Mouse (Mus musculus): ENCODE results near the gene Nlrc4. TPM values are rescaled to one million over a fixed set of nuclear protein-coding genes. Genes with fewer than 3 reads are reported as not detected.

Nlrc4 gene
- polyA plus RNA-seq, 1 experiment from 2014 or later: 0.10 TPM

DNA sequence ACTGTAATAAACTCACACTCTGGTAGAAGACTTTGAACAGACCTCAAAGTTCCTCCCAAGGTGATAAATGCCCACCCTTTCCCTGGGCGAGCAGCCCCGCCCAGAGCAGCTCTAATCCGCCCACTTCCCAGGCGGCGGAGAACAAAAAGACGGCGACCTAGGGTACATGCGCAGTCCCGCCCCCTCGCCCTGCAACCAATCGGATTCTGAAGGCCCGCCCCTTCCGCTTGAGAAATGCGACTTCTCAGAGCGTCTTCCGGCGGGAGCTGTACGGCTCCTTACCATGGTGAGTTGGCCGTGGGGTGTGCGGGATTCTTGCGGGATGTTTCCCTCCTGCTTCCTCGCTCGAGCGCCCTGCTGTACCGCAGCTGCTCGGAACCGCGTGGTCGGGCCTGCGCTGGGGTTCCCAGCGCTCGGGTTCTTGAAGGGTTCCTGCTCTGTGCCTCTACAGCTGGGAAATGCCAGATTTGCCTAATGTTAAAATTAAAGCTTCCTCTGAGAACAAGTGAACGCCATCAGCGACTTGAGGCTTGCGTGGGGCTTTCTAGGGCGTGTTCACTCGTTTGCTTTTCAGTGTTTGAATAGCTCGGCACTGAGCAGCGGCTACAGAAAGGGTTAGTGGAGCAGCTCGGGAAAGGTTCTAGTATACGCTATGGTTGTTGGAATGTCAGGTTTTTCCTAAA is 63.4 kb downstream of the Nlrc4 start, which contains the start of gene Slc30a6:
Gene Slc30a6, plus strand, starts transcription at position 226 of the 683 bp plus-strand sequence.
- ATAC-seq (replicated peaks; ENCODE audit: insufficient number of reproducible peaks, insufficient read depth, low FRiP score, low read depth): peak; percentile 99
- no peaks in the 10 kb centered on the region for H3K9me3 ChIP-seq (replicated peaks)
- peak within 1 kb of the TSS; percentile 71 for H3K4me2 ChIP-seq
- H3K4me1 ChIP-seq (replicated peaks): peaks cover 11% of the 10 kb centered on the region
- peak within 1 kb of the TSS; percentile 91 for H3K4me3 ChIP-seq
- WGBS: under 1% methylated on average over 41 of the region's 41 CpGs
- H3K27me3 ChIP-seq: no peaks in the 10 kb centered on the region
- H3K36me3 ChIP-seq: no peaks in the 10 kb centered on the region
- H3K9ac ChIP-seq: peak within 1 kb of the TSS; percentile 98
- H3K27ac ChIP-seq: peak within 1 kb of the TSS; percentile 88

DNA sequence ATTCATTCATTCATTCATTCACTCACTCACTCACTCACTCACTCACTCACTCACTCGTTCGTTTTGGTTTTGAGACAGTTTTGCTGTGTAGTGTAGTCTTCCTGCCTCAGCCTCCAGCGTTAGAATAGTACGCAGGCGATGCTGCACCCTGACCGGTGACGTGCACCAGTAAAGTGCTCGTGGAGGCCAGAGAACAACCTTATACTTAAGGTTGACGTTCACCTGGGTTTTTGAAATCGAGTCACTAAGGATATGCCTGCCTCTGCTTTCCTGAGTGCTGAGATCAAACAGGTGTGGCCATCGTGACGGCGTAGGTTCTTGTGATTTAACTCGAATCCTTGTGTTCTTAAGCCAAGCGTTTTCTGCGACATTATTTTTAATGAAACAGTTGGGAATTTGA is 64.1 kb downstream of the Nlrc4 start:
- peaks cover 11% of the 10 kb centered on the region for H3K4me1 ChIP-seq (replicated peaks)
- peak overlapping the region; percentile 91 for H3K4me3 ChIP-seq
- no peaks in the 10 kb centered on the region for H3K9me3 ChIP-seq (replicated peaks)
- WGBS: 22% methylated on average over 16 of the region's 16 CpGs
- no peaks in the 10 kb centered on the region for H3K27me3 ChIP-seq
- H3K36me3 ChIP-seq: 0 out of 2 replicates have a peak, but pooled peaks cover 4% of the 10 kb centered on the region
- peak overlapping the region; percentile 71 for H3K4me2 ChIP-seq
- H3K27ac ChIP-seq: peak overlapping the region; percentile 50
- peak overlapping the region; percentile 40 for H3K9ac ChIP-seq
- ATAC-seq (replicated peaks; ENCODE audit: insufficient number of reproducible peaks, insufficient read depth, low FRiP score, low read depth): 0 out of 2 replicates have a peak, but pooled peaks have one; percentile 11

DNA sequence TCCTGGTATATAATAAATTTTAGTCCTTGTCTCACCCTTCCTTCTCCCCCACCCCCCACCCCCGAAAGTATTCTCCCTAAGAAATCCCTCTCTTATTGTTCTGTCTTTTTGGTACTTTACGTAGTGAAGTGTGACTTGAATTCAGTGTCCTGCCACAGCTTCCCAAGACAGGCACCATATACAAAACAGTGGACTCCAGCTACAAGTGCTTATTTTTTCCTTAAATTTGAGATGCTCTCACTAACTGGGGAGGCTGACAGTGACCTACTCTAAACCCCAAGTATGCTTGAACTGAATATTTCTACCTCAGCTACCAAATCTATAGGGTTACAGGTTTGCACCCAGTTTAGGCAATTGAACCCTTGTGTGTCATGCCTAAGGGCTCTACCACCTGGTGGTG is 64.6 kb downstream of the Nlrc4 start:
- Histone ChIP-seq H3K36me3 (0 out of 2 replicates have a peak, but pooled peaks cover 4% of the 10 kb centered on the region), H3K27ac (no peak overlapping the region), H3K4me2 (peak overlapping the region; percentile 71; the same call in 1 of the 2 replicates), H3K9ac (no peak overlapping the region), H3K4me3 (no peak overlapping the region), H3K27me3 (no peaks in the 10 kb centered on the region), H3K9me3 (replicated peaks) (no peaks in the 10 kb centered on the region), H3K4me1 (replicated peaks) (peaks cover 11% of the 10 kb centered on the region)
- ATAC-seq (replicated peaks; ENCODE audit: insufficient number of reproducible peaks, insufficient read depth, low FRiP score, low read depth): no peak
- 76% methylated on average over 2 of the region's 2 CpGs for WGBS

DNA sequence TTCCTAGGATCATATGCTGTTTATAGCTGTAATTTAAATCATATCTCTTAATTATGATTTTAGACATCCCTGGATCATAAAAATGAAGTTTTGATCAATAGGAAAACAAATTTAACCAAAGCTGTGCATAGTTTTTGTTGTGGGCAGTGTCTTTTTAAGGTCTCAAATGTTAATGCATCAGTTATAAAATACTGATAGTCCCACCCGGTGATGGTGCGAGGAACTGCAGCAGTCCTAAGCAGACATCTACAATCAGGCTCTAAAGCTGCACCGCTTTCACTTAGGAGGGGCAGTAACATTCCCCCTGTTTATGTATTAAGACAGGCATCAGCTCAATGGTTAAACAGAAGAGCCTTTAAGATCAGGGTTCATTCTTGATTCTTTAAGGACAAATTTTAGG is 69.1 kb downstream of the Nlrc4 start:
- H3K27ac ChIP-seq: no peak overlapping the region
- H3K4me3 ChIP-seq: no peak overlapping the region
- no peaks in the 10 kb centered on the region for H3K9me3 ChIP-seq (replicated peaks)
- H3K4me2 ChIP-seq: no peak overlapping the region
- H3K36me3 ChIP-seq: peaks cover 25% of the 10 kb centered on the region
- WGBS: 75% methylated on average over 3 of the region's 3 CpGs
- H3K4me1 ChIP-seq (replicated peaks): no peaks in the 10 kb centered on the region; the same call in 1 of the 2 replicates
- no peak for ATAC-seq (replicated peaks; ENCODE audit: insufficient number of reproducible peaks, insufficient read depth, low FRiP score, low read depth)
- H3K27me3 ChIP-seq: no peaks in the 10 kb centered on the region
- H3K9ac ChIP-seq: no peak overlapping the region

DNA sequence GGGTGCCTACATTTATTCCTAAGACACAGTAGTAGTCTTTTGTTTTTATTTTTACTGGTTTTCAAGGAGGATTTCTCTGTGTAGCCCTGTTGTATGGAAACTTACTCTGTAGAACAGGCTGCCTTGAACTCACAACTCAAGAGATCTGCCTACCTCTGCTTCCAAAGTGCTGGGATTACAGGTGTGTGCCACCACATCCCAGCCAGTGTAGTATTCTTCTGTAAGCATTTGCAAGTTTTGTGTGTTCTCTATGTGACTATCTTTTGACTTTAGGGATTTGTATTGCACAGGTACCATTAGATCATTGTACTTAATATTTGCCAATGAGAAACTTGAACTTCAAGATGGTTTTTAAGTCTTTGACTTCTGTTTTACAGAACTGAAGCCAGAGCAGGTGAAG is 72.3 kb downstream of the Nlrc4 start:
- no peak overlapping the region for H3K27ac ChIP-seq
- H3K4me3 ChIP-seq: no peak overlapping the region
- peaks cover 46% of the 10 kb centered on the region for H3K36me3 ChIP-seq
- ATAC-seq (replicated peaks; ENCODE audit: insufficient number of reproducible peaks, insufficient read depth, low FRiP score, low read depth): no peak
- no peaks in the 10 kb centered on the region for H3K4me1 ChIP-seq (replicated peaks)
- H3K9ac ChIP-seq: no peak overlapping the region
- H3K4me2 ChIP-seq: no peak overlapping the region
- no peaks in the 10 kb centered on the region for H3K9me3 ChIP-seq (replicated peaks)
- no peaks in the 10 kb centered on the region for H3K27me3 ChIP-seq

DNA sequence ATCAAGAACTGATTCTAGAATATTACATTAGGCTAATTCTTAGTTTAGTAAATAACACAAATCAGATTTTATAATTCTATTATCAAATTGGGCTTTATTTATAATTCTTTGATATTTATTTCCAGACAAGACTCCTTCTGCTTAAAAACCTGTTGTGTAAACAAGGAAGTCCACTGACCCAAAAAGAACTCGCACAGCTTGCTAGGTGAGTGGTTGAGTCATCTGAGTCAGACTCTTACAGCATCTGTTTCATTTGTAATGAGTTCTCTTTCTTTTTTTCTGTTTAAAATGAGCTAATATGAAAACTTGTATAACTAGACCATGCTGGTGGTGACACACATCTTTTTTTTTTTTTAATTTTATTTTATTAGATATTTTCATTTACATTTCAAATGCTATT is 82.0 kb downstream of the Nlrc4 start:
- H3K27ac ChIP-seq: no peak overlapping the region
- no peaks in the 10 kb centered on the region for H3K27me3 ChIP-seq
- no peak overlapping the region for H3K4me2 ChIP-seq
- 92% methylated on average over 1 of the region's 1 CpGs for WGBS
- H3K4me1 ChIP-seq (replicated peaks): no peaks in the 10 kb centered on the region
- H3K9me3 ChIP-seq (replicated peaks): no peaks in the 10 kb centered on the region
- H3K4me3 ChIP-seq: no peak overlapping the region
- no peak for ATAC-seq (replicated peaks; ENCODE audit: insufficient number of reproducible peaks, insufficient read depth, low FRiP score, low read depth)
- H3K36me3 ChIP-seq: peaks cover 59% of the 10 kb centered on the region
- H3K9ac ChIP-seq: no peak overlapping the region

Other genes starting within 250 kb of the Nlrc4 start
- gene Memo1, start 163.6 kb downstream of the Nlrc4 start, polyA plus RNA-seq (2015; fragmentation: Nextera tagmentation; extraction: Ambion mirVana): 59.8 and 64.1 TPM in 2 replicates
- gene Dpy30, start 135.2 kb downstream of the Nlrc4 start, polyA plus RNA-seq (2015; fragmentation: Nextera tagmentation; extraction: Ambion mirVana): 156 and 195 TPM in 2 replicates
- 12.6 and 14.2 TPM in 2 replicates for gene Spast, start 120.2 kb downstream of the Nlrc4 start, polyA plus RNA-seq (2015; fragmentation: Nextera tagmentation; extraction: Ambion mirVana)
- 23.7 and 28.6 TPM in 2 replicates for gene Slc30a6, start 63.5 kb downstream of the Nlrc4 start, polyA plus RNA-seq (2015; fragmentation: Nextera tagmentation; extraction: Ambion mirVana)
- gene Yipf4, start 30.4 kb upstream of the Nlrc4 start, polyA plus RNA-seq (2015; fragmentation: Nextera tagmentation; extraction: Ambion mirVana): 50.1 and 63.8 TPM in 2 replicates
- gene Birc6, start 69.2 kb upstream of the Nlrc4 start, polyA plus RNA-seq (2015; fragmentation: Nextera tagmentation; extraction: Ambion mirVana): 51.0 and 61.8 TPM in 2 replicates

Measured in heart, embryonic 15.5 days (tissue).